Mouse (Mus musculus) bone marrow, adult 2 months (tissue): ENCODE measurements around the gene Gm21900. TPM values are rescaled to one million over a fixed set of nuclear protein-coding genes. Genes with fewer than 3 reads are reported as not detected.
"Not testable (repeated sequence)": the region's sequence is repeated elsewhere in the genome, so short reads cannot be mapped to it uniquely, and the experiment has no call there.

Experiments used
- H3K27ac ChIP-seq: fragments of 200-500 bp; 2 replicates; pipeline ENCODE4 v1.5.1; 2012; ENCODE audit warnings: low read depth, mild to moderate bottlenecking, control low read depth, inconsistent platforms, low read length; ENCODE audit not compliant: control insufficient read depth, poor library complexity, insufficient read depth
- H3K4me1 ChIP-seq: fragments of 200-500 bp; 2 replicates; pipeline ENCODE4 v1.6.1; 2011; ENCODE audit warnings: low read length; ENCODE audit not compliant: control insufficient read depth, insufficient read depth
- H3K4me3 ChIP-seq: fragments of 200-500 bp; replicated peaks from 2 replicates; pipeline ENCODE3; 2011; ENCODE audit warnings: mild to moderate bottlenecking, low read depth, low read length, control low read depth; ENCODE audit not compliant: control insufficient read depth
- WGBS: fragments of 180-500 bp; shearing (Covaris S2); methylation state at CpG from one replicate; pipeline ENCODE4 v1.1.7; 2018; 5-methylcytosine and 5-hydroxymethylcytosine counted together
- polyA plus RNA-seq: library from polyadenylated mRNA; stranded (reverse); fragments of >200 nt; gene quantifications from 2 replicates; pipeline ENCODE4 v1.2.4, GENCODE M21; 2011; ENCODE audit warnings: low replicate concordance; ENCODE audit not compliant: missing spikeins, insufficient read depth, insufficient read length

Gene Gm21900
- polyA plus RNA-seq: not detected in 2 replicates

GRCm38 (mm10) chrY:10616061-10616460 lies at the start of gene Gm21900:
TSS of gene Gm21900 (plus strand) at chrY:10616361.
- H3K4me3 ChIP-seq, H3K27ac ChIP-seq, H3K4me1 ChIP-seq: not testable (repeated sequence)
- WGBS: 57% methylated on average over 4 of the region's 4 CpGs

GRCm38 (mm10) chrY:10643516-10643915 lies 27.4 kb downstream of the Gm21900 start:
- WGBS: 50% methylated on average over 22 of the region's 25 CpGs
- H3K4me3 ChIP-seq, H3K4me1 ChIP-seq, H3K27ac ChIP-seq: not testable (repeated sequence)

Other genes starting within 250 kb of the Gm21900 start
- gene Gm28510, start 203.6 kb upstream of the Gm21900 start, polyA plus RNA-seq: not detected in 2 replicates
- gene Gm20737, start 80.3 kb upstream of the Gm21900 start, polyA plus RNA-seq: not detected in 2 replicates
- not detected in 2 replicates for gene Gm21775, start 62.9 kb upstream of the Gm21900 start, polyA plus RNA-seq
- not detected in 2 replicates for gene Gm20777, start 136.1 kb downstream of the Gm21900 start, polyA plus RNA-seq